Mouse (Mus musculus) bone marrow macrophage, adult 2 months (primary cell): ENCODE data around the gene Cops4.

ENCODE experiments used
- CTCF ChIP-seq: IDR thresholded peaks from 2 replicates; pipeline ENCODE4 v1.5.1; 2012; ENCODE audit warnings: low read depth, mild to moderate bottlenecking, low read length, moderate library complexity
- POLR2A ChIP-seq: IDR thresholded peaks from 2 replicates; pipeline ENCODE4 v1.6.1; 2012; ENCODE audit warnings: mild to moderate bottlenecking, low read depth, low read length, borderline replicate concordance

GRCm38 (mm10) chr5:100519027-100519411 lies 910 bp downstream of the Cops4 start:
- TF ChIP-seq CTCF = no peak
- no peak for TF ChIP-seq POLR2A
